9 mouse cellular contexts compared by ENCODE assay signal in the genomic region with DNA sequence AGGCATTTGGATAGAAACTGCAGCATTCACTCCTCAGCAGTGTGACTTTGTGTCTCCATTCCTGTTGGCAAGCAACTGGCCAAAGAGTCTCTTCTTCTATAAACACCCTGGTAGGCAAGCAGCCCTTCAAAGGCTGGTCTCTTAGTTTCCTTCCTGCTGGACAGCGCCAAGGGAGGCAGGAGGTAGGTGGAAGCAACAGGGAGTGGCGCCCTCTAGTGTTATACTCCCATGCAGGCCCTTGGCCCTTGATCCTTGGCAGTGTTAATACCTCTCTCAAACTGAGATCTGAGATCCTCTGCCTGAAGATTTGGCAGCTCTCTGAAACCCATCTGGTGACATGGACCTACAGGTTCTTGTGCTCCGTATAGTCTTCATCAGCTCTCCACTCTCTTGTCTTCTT. TPM values are rescaled to one million over a fixed set of nuclear protein-coding genes. Genes with fewer than 3 reads are reported as not detected.
DNase-seq lines count a peak whose midpoint lies in the region; ATAC-seq and TF ChIP-seq lines count a peak whose summit lies in the region.
"Had no signal": no experiment of that assay in that cellular context is flagged by ENCODE, and none has a peak within 500 bp of the region (broad histone marks: within the 10 kb centered on the region; RNA-seq: fewer than 3 reads in every experiment).

No protein-coding gene starts in this region.

- H3K27me3 ChIP-seq in neural tube, embryonic 15.5 days (replicated peaks) = no peaks in the 10 kb centered on the region
- peaks cover 7% of the 10 kb centered on the region; the same call in 1 of the 2 replicates for H3K27me3 ChIP-seq in limb, embryonic 10.5 days (ENCODE audit: low read depth, poor library complexity, severe bottlenecking)
- H3K27me3 ChIP-seq: neural tube, embryonic 13.5 days had no signal

- no peak overlapping the region for H3K9ac ChIP-seq in neural tube, embryonic 15.5 days (replicated peaks)
- H3K9ac ChIP-seq: neural tube, embryonic 13.5 days had no signal

- DNase-seq in gastrocnemius, adult 2 months = peak; percentile 42
- DNase-seq in gastrocnemius, postnatal 36 days = no peak
- peak; percentile 30 for DNase-seq in neural tube, embryonic 10.5 days (ENCODE audit: extremely low spot score, low spot score)
- DNase-seq in limb, embryonic 10.5 days (ENCODE audit: low spot score) = peak; percentile 62

- H3K27ac ChIP-seq in gastrocnemius, adult 2 months = no peak overlapping the region
- no peak overlapping the region for H3K27ac ChIP-seq in neural tube, embryonic 15.5 days (replicated peaks)
- no peak overlapping the region for H3K27ac ChIP-seq in cortical plate, adult 2 months (ENCODE audit: insufficient read depth, low read length)
- no peak overlapping the region for H3K27ac ChIP-seq in limb, embryonic 10.5 days
- H3K27ac ChIP-seq: neural tube, embryonic 13.5 days had no signal

- TF ChIP-seq POLR2A in cortical plate, adult 2 months (IDR thresholded peaks at IDR 0.05; ENCODE audit: extremely low read depth, insufficient read depth, low read length) = no peak

- TF ChIP-seq CTCF in gastrocnemius, adult 2 months (IDR thresholded peaks at IDR 0.05) = peak; percentile 63
- TF ChIP-seq CTCF in cortical plate, adult 2 months (IDR thresholded peaks at IDR 0.05; ENCODE audit: extremely low read depth, insufficient read depth, low read length) = peak; percentile 53

- intact Hi-C loops in gastrocnemius, adult 2 months (cut with DNase I) = loop anchor here (5.0 kb wide), 1 partner anchor 327 kb away; no protein-coding TSS in a partner anchor
- intact Hi-C loops in gastrocnemius, postnatal 36 days (cut with DNase I) = no loop called here

- ATAC-seq in neural tube, embryonic 15.5 days (ENCODE audit: low FRiP score) = no peak
- no peak for ATAC-seq in monocyte, adult 5-6 weeks (replicated peaks; ENCODE audit: insufficient number of reproducible peaks, low FRiP score, low TSS enrichment, poor library complexity, severe bottlenecking)
- ATAC-seq in erythroid progenitor cell, adult 5-6 weeks (replicated peaks; ENCODE audit: low FRiP score, poor library complexity, severe bottlenecking) = no peak

- no peaks in the 10 kb centered on the region for H3K36me3 ChIP-seq in neural tube, embryonic 15.5 days
- H3K36me3 ChIP-seq in limb, embryonic 10.5 days = no peaks in the 10 kb centered on the region
- H3K36me3 ChIP-seq: neural tube, embryonic 13.5 days had no signal

- WGBS in neural tube, embryonic 15.5 days = 37% methylated on average over 3 of the region's 3 CpGs
- 24% methylated on average over 3 of the region's 3 CpGs for whole genome bisulfite sequencing in limb, embryonic 10.5 days

- H3K9me3 ChIP-seq in neural tube, embryonic 15.5 days (replicated peaks) = no peaks in the 10 kb centered on the region
- no peaks in the 10 kb centered on the region for H3K9me3 ChIP-seq in limb, embryonic 10.5 days (replicated peaks)
- H3K9me3 ChIP-seq: neural tube, embryonic 13.5 days had no signal

- H3K4me3 ChIP-seq in gastrocnemius, adult 2 months = no peak overlapping the region
- H3K4me3 ChIP-seq in neural tube, embryonic 15.5 days (replicated peaks) = no peak overlapping the region
- no peak overlapping the region for H3K4me3 ChIP-seq in cortical plate, adult 2 months (ENCODE audit: insufficient read depth, low read length)
- no peak overlapping the region for H3K4me3 ChIP-seq in limb, embryonic 10.5 days
- H3K4me3 ChIP-seq: neural tube, embryonic 13.5 days had no signal

- no peak overlapping the region for H3K4me2 ChIP-seq in neural tube, embryonic 15.5 days
- H3K4me2 ChIP-seq: neural tube, embryonic 13.5 days had no signal

- H3K4me1 ChIP-seq in neural tube, embryonic 15.5 days = no peaks in the 10 kb centered on the region
- no peaks in the 10 kb centered on the region for H3K4me1 ChIP-seq in cortical plate, adult 2 months (ENCODE audit: control insufficient read depth, insufficient read depth, low read length)
- H3K4me1 ChIP-seq in limb, embryonic 10.5 days = no peaks in the 10 kb centered on the region
- H3K4me1 ChIP-seq: neural tube, embryonic 13.5 days had no signal

RNA-seq across cellular contexts. Expression of gene Opcml, which starts 51.3 kb away (rescaled TPM):
- 1 to 10 TPM; 1.0 to 1.5 TPM for total RNA-seq in gastrocnemius, adult 2 months (2021)
- 1 to 10 TPM; 1.0 to 1.5 TPM for total RNA-seq in gastrocnemius, postnatal 36 days (2021)
- polyA plus RNA-seq in neural tube, embryonic 15.5 days (2015; fragmentation: Nextera tagmentation; extraction: Ambion mirVana) = 40.4 and 49.9 TPM in 2 replicates
- polyA plus RNA-seq in cortical plate, adult 2 months (2012; rRNA removed) = 88.3 and 90.0 TPM in 2 replicates
- polyA plus RNA-seq in limb, embryonic 10.5 days (2016; fragmentation: Nextera tagmentation; extraction: Ambion mirVana) = 0.46 and 0.90 TPM in 2 replicates
- not detected in 3 replicates for total RNA-seq in monocyte, adult 5-6 weeks (2017)
- not detected in 2 replicates for total RNA-seq in erythroid progenitor cell, adult 5-6 weeks (2015; ENCODE audit: low replicate concordance)
- not detected in 2 replicates for total RNA-seq in erythroid progenitor cell, adult 5-6 weeks (2017; ENCODE audit: low replicate concordance)

Comparison
In these comparisons a context has a peak if more than half of its experiments do, and no peak if none do; other contexts are left out.
1. DNase-seq: peak in gastrocnemius, adult 2 months (single experiment), neural tube, embryonic 10.5 days (single experiment) and limb, embryonic 10.5 days (single experiment); none in gastrocnemius, postnatal 36 days (0 of 2).